Mouse (Mus musculus) urinary bladder, adult 2 months (tissue): ENCODE data around the gene Ehd2. TPM values are rescaled to one million over a fixed set of nuclear protein-coding genes. Genes with fewer than 3 reads are reported as not detected.

ENCODE experiments used
- DNase-seq: peaks from one replicate; pipeline ENCODE4 v3.0.0; 2022; ENCODE audit warnings: low spot score
- polyA plus RNA-seq: library from polyadenylated mRNA; depleted of rRNA; stranded (reverse); fragments of >200 nt; gene quantifications from 2 replicates; pipeline ENCODE4 v1.2.3, GENCODE M21; 2012

Gene Ehd2
- polyA plus RNA-seq, 1 experiment: 75.8 TPM

DNA sequence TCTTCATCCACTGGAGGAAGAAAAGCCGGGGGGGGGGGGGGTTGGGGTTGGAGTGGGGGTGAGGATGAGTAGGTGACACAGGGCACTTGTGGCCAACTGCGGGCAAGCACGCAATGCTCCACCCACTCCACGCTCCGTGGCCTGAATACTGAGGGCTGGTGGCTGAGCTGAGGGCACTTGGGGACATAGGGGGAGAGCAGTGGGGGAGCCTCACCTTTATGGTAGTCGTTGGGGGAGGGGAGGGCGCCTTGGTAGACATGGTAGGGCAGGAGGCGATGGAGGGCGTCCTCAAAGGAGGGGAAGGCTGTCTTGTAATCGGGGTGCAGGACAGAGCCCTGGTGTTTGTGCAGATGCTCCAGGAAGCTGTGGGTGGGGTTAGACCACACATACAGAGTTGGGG is 8.1 kb upstream of the Ehd2 start:
- no peak for DNase-seq

DNA sequence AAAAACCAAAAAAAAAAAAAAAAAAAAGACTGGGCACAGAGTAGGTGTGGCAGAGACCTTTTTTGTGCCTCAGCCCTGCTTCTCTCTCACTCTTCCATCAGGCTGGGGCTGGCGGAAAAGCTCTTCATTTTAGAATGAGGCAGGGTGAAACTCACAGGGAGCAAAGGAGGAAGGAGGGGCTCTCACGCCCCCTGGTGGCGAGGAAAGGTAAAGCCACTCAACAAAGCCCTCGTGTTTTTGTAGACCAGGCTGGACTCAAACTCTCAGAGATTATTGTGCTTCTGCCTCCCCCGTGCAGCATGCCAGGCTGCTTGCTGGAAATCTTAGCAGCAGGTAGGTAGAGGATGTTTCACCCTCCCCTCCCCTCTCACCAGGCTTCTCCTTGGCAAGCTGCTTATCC is 7.3 kb upstream of the Ehd2 start:
- peak; percentile 42 for DNase-seq

DNA sequence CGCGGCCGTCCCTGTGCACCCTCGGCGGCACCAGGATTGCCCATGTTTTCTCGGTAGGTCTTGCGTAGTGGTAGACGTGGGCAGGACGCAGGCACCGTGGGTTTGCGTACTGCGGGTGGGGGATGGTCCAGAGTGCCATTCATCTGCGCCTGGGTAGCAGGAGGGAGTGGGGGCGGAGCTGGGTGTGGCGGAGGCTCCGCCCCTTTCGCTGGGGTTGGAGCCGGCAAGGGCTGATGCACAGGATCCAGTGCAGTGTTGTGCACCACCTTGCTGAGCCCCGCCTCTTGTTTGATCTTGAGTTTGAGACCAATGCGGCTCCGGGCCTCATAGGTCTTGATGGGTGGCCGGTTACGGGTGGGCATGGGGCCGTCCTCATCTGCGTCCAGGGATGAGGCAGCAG is 4.9 kb upstream of the Ehd2 start:
- no peak for DNase-seq

DNA sequence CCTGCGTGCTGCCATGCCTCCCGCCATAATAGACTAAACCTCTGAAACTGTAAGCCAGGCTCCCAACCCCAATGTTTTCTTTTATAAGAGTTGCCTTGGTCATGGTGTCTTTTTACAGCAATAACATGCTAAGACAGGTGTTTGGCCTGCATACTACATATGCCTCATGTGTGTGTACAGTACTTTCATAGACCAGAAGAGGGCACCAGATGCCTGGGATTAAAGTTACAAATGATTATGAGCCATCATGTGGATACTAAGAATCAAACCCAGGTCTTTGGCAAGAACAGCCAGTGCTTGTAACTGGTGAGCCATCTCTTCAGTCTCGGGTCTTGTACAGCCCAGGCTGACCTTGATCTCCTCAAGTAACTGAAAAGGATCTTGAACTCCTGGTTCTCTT is 2.3 kb upstream of the Ehd2 start:
- DNase-seq: no peak

- no peak for DNase-seq
Measured at GRCm38 (mm10) chr7:15968322-15968721, 955 bp upstream of the Ehd2 start.

DNA sequence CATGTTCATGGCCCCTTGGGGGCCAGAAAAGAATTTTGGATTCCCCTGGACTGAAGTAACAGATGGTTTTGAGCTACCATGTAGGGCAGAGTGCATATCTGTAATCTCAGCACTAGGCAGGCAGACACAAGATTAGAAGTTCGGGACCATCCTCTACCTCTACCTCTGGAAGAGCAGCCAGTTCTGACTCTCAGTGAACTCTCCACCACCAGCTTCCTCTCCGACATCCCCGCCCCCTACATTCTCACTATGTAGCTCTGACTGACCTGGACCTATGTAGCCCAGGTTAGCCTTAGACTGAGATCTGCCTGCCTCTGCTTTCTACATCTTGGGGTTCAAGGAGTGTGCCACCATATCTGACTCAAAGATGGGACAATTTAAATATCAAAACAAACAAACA is 878 bp downstream of the Ehd2 start:
- no peak for DNase-seq

DNA sequence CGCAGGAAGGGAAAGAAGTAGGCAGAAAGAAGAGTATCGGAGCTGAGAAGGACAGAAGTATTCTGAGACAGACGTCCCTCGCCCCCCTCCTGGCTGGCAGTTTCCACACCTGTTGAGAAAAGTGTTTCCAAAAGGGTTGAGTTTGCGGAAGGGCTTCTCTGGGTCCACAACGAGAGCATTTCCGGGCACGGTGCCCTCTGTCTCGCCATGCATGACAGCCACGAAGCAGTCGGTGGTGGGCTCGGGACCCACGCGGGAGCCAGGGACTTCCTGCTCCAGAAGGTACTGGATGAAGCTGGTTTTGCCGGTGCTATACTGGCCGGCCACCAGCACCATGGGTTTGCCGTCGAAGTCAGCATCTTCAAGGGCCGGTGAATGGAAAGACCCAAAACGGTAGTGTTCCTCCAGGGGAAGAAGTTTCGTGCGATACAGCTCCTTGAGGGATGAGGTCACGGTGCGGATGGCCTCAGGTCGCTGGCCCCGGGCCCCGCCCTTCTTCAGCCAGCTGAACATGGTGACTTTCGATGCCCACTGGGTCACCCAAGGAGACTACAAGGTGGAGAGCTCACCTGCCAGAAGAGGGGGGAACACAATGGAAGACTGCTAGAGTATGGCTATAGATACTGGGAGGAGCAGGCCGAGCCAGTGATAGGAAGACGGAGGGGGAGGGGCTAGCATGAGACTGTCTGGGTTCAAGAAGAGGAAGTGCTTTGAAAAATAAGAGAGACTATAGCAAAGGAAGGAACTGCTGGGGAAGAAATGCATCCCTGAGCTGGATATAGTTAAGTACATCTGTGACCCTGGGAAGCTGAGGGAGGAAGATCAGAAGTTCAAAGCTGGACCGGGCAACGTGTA is 3.3 kb downstream of the Ehd2 start:
- no peak for DNase-seq

DNA sequence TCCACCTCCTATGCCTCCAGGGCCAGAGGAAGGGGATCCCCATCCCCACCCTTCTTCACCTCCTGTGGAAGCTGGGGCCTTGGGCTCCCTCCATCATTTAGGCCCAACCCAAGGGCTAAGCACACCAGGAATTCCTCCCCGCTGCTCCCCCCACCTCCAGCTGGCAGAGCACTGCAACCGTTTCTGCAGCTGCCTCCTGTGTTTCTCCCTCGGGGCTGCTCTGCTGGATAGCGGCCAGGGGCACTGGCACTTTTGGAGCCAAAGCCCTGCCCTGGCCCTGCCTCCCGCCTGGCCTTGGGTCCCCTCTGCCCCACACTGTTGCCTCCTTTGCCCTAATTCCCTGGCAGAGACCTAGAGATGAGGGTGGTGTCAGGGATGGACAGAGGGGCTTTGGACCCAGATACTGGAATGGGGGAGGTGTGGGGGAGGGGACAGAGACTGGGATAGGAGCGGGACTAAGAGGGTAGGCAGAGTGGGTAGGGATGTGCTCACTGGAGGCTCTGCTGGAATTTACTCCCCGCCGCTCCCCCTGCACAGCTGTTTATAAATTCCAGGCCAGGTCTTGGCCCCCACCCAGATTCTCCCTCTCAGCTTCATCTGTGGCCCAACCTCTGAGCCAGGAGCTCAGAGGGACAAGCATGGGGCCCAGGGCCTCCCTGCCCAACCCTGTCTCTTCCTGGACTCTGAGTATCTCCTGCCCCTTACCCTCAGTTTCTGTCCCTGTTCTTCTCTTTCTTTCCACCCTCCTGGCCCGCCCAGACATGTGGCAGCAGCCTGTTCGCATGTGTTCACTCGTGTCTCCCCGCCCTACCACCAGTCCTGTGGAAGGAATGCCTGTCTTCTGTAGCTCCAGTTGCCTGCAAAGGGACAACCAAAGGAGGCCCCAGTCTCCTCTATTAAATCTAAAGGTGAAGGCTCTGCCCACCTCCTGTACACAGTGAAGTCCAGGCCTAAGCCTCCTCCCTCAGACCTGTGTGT is 4.8 kb downstream of the Ehd2 start:
- peak; percentile 72 for DNase-seq

GRCm38 (mm10) chr7:15961798-15962197 is 5.6 kb downstream of the Ehd2 start:
- DNase-seq: no peak

- DNase-seq: no peak
Measured at GRCm38 (mm10) chr7:15961239-15961638, 6.1 kb downstream of the Ehd2 start.

DNA sequence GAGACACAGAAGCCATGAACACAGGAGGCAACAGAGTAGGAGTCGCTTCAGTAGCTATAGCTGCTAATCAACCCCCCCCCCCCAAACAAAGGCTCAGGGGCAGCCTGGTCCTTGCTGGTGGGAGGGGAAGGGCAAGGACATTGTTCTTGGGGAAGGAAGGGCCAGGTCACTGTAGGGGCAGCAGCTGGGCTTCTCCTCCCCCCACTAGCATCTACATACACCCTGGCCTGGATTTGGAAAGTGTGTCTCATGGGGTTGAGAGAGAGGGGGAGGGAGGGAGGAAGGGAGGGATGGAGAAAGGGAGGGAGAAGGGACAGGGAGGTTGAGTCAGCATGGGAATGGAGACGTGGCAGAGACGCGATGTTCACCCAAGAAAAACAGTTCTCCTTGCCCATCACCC is 6.7 kb downstream of the Ehd2 start:
- no peak for DNase-seq

DNA sequence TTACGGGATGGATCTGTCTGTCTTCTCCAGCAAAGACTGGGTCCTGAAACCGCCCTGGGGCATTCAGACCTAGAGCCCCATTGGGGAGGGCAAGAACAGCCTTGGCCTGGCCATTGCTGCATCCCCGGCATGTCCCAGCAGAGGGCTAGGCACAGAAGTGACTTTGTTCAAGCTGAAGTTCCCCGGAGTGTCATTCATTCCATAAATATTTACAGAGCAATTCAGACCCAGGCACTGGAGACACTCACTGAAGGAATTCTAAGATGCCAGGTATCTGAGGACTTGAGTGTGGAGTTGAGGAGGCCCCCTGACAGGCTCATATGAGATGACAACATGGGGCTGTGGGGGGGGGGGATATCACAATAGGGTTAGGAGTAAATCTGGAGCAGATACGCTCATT is 11.2 kb downstream of the Ehd2 start:
- no peak for DNase-seq

GRCm38 (mm10) chr7:15955509-15955908 is 11.9 kb downstream of the Ehd2 start:
- no peak for DNase-seq

DNA sequence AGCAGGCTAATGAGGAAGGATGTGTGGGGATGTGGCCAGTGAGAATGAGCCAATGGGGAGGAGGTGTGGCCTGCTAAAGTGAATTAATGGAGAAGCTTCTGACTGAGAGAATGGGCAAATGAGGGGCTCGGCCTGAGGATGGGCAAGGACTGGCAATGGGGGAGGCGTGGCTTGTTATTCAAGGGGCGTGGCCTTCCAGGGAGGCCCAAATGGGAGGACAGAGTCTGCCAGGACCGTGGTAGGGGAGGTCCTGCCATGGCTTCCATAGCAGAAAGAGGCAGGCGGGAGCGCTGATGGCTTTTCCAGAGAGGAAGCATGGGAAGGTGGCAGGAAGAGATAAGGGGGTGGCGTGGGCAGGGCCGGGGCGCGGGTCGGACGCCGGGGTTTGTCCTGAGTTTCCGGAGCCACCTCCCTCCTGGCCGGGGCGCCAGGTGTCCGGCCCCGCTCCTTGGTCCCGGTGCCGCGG is 12.4 kb downstream of the Ehd2 start:
- DNase-seq: no peak

DNA sequence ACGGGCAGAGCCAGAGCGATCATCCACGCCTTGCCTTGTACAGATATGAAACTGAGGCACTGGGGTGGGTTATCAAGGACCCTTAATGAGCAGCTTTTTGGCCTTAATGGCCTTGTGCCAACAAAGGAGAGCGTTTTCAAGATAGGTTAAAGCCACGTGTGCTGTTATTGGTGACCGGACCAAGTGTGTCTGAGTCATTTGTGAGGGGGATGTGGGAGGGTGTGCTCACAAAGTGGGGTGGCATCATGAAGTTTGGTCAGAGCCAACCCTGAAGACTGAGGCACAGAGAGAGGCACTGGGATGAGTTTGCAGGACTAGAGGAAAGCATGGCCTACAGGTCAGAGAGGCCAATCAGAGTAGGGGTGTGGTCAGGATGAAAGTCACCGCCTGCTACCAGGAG is 12.9 kb downstream of the Ehd2 start:
- no peak for DNase-seq

DNA sequence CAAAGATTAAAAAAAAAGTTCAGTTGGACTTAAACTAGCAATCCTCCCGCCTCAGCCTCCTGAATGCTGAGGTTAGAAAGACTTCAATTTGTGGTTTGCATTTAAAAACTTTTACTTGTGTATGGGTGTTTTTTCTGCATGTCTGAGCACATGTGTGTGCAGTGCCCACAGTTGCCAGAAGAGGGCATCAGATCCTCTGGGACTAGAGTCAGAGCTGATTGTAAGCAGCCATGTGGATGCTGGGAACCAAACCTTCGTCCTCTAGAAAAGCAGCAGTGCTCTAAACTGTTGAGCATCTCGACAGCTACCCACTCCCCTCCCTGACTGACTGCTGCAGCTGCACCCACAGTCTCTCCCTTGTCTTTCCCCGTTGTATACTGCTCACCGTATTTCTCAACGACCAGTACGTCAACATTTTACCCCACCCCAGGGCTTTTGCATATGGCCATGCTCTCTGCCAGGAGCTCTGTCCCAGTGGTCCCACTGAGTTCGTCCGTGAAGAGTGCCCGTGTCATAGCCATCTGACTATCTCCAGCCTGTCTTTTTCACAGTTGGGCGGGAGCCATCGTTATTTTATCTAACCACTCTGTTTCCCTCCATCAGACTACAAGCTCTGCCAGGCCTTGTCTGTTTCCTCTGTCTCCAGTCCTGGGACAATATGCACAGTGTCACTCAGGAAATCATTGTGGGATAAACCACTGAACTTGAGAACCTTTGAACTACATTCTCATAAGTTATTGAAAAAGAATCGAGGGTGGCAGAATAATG is 13.9 kb downstream of the Ehd2 start:
- no peak for DNase-seq

GRCm38 (mm10) chr7:15952416-15952815 is 15.0 kb downstream of the Ehd2 start:
- DNase-seq: no peak

DNA sequence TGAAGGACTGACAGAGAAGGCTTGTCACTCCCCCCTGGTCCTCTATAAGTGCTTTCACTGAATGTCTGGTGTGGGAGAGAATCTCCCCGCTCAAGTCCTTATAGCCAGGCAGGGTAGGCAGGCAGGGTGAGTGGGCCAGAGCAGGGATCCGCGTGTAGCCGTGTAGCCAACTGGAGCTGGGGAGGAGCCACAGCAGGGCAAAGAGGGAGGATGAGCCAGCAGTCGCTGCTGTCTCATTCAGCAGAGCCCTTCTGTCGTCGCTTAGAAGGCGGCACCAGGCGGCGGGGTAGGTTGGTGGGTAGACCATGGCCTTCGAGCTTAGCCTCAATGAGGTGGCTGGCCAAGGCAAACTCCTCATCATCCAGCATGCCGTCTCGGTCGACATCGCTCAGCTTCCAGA is 17.4 kb downstream of the Ehd2 start:
- no peak for DNase-seq

DNA sequence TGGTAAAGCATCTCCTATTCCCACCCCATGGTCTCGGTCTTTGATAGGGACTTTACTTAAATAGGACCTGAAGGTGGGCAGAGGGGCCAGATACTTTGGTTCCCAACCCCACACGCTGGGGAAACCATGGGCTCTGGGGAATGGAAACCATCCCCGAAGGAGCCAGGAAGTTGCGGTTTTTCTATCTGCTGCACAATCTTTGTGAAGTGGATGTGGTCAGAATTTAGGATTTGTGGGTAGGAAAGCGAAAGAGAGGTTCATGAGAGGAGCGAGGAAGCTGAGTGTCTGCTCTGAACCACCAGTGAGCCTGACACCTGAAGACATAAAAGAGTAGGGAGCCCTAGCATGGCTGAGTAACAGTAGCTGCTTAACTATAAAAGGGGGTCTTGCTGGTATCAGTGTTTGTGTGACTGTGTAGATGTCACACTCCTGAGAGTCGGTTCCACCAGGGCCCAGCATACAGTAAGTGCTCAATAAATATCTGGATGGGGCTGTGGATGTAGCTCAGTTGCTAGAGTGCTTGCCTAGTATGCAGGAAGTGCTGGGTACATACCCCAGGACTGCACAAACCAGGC is 18.1 kb downstream of the Ehd2 start:
- no peak for DNase-seq

GRCm38 (mm10) chr7:15948381-15948941 is 18.9 kb downstream of the Ehd2 start:
- DNase-seq: peak; percentile 80

- no peak for DNase-seq
Measured at GRCm38 (mm10) chr7:15947653-15948260, 19.6 kb downstream of the Ehd2 start.
